Mouse (Mus musculus) lung, postnatal 14 days (tissue): ENCODE results near the gene Ypel2.

Experiments
- DNase-seq: peaks from one replicate; pipeline ENCODE4 v3.0.0; 2021

Ypel2 gene

DNA sequence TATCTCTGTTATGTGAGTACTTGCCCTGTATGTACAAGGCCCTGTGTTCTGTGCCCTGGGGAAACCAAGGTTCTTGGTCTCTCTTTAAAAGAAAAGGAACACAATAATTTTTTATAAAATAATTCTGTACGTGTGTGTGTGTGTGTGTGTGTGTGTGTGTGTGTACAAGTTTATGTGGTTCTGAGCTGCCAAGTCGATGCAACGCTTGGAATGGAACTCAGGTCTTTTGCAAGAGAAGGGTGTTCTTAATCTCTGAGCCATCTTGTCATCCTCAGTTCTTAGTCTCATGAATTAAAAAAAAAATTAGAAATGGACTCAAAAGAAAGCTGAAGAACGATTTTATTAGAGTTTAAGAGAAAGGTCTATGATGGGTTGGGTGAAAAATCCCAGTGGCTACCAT lies 64.0 kb downstream of the Ypel2 start:
- no peak for DNase-seq

DNA sequence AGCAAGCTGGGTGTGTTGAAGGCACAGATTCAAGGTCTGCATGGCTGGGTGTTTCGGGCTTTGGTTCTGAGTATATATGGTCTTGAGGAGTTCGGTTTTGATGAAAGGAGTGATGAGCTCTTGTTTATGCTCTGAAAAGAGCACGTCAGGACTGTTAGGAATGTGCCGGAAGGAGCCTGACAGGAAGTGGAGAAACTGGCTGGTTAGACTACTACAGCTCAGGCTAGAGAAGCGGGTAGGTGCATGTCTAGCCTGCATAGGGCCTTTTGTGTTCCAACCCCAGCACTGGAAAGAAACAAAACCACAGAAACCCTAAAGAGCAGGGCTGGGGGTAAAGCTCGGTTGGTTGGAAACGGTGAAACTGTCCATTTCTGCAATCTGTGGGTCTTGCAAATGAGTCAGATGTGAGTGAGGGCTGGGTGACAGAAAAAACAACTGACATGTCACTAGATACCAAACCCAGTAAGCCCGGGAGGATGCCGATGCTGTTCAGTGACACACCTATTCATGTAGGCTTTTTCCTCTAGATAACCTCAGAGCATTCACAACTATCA lies 68.3 kb downstream of the Ypel2 start:
- no peak for DNase-seq

DNA sequence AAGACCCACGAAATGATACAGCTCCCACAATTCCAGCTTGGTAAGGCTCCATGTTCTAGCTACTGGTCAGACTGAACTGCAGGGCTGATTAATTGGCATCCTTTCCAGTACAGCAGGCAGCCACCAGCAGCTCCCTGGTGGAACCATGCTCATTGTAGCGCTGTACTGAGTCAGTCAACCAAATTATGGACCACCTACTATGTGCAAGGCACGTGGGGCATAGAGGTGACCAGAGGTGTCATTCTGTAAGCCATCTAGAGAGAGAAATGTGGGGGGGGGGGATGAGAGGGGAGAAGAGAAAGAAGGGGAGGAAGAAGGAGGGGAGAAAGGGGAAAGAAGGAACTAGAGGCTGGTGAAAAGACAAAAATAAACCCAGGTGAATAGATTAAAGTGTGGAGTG lies 68.9 kb downstream of the Ypel2 start:
- no peak for DNase-seq

DNA sequence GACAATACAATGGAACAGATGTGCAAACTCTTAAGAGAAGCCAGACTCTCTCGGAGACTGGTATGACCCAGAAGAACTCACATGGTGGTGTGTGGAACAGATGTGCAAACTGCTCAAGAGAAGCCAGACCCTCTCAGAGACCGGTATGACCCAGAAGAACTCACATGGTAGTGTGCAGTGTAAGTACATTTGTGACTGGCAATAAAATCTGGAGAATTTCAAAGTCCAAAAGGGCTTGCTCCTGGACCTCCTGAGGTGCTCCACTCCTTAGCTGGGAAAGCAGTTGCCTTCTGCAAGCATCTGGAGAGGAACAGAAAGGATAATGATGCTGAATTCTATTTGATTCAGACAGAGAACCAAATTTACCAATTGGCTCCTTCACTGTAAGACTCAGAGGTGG lies 69.9 kb downstream of the Ypel2 start:
- no peak for DNase-seq

DNA sequence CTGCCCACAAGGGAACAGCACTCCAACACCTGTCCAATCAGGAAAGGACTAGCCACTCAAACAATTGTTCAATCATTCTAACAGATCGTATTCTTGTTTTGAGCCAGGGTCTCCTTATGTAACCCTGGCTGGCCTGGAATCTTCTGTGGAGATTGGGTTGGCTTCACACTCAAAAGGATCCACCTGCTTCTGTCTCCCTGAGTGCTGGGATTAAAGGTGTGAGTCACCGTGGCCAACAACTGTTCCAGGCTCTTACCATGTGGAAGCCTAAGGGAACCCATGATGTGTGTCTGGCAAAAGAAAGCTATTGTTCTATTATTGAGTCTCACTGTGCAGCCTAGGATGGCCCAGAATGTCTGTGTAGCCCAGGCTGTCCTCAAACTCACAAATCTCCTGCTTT lies 71.5 kb downstream of the Ypel2 start:
- no peak for DNase-seq

DNA sequence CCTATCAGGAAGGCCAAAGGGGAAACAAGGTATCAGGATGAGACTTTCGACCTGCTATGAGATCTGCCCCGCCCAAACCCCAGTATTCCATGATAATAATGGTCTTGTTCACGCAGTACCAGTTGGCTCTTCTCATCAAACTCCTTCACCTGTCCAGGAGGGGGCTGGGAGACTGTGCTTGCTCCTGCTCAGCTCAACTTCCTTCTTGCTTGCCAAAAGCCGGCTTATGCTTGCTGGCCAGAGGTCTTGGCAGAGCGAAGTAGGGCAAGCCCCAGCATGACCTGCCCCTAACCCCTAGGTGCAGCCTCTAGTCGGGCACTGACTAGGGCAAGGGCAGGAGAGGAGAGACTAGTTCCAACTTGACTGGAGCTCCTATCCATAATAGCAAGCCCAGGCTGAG lies 72.2 kb downstream of the Ypel2 start:
- DNase-seq = no peak

DNA sequence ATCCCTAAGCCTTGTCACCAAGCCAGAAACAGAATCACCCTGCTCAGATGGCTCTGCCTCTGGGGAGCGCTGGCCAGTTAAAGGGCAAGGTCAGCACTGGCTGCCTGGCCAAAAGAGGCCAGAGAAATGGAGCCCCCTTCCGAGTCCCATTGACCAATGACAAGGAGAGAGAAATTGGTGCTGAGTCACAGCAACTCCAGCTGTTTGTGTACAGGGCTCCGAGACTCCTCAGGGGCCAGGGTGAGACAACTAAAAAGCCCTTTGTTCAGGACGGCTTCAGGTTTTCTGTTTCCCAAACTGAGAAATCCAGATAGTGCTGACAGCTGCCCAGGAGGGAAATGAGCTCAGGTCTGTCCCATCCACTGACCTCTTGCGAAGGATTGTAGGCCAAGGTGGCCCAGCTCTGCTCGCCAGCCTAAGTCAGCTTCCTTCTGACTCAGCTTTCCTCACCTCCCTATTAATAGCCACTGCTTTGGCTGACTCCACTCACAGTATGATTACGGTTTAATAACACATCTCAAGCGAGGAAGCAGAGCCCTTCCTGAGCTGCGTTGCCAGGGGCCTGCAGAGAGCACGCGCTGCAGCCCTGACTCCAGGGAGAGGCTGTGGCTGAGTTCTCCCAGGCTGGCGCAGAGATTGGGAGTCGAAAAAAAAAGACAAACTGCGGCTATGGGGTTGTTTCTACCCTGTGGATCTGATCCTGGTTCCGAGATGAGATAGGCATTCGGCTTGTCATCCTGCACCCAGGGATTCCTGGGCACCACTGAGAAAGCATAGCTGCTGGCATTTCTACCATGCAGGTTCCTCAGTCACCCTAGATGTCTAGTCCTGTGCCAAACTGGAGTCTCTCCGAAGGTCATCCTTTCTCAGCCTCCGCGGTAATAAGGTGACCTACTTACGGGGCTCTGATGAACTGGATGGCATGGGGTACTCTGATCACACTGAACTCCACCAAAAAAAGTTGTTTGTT lies 73.1 kb downstream of the Ypel2 start:
- peak; percentile 37 for DNase-seq

DNA sequence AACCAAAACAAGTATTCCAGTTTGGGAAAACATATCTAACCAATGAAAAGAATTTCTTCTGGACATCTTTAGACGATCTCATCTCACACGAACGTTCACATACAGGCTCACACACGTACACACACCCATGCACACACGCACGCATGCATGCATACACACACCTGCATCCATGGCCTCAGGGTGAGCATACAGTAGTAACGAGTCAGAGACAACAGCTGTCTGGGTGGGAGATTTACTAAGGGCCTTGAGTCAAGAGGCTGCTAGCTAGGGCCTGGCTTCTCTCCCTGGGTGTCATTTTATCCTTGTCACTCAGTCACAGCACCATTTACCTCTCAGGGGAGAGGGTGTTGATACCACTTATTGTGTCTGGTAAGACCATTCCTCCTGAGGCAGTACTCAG lies 74.0 kb downstream of the Ypel2 start:
- no peak for DNase-seq

DNA sequence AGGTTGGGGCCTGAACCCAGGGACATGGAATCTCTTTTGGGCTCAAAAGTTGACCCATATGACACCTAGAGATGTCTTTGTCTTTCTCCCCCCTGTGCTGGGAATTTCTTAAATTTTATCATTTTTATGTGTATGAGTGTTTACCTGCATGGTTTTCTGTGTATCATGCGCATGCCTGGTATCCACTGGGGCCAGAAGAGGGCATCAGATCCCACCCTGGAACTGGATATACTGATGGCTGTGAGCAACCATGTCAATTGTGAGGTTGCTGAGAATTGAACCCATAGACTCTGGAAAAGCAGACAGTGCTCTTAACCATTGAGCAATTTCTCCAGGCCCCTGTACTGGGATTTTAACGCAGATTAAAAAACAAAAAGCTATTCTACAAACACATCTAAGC lies 76.0 kb downstream of the Ypel2 start:
- no peak for DNase-seq

DNA sequence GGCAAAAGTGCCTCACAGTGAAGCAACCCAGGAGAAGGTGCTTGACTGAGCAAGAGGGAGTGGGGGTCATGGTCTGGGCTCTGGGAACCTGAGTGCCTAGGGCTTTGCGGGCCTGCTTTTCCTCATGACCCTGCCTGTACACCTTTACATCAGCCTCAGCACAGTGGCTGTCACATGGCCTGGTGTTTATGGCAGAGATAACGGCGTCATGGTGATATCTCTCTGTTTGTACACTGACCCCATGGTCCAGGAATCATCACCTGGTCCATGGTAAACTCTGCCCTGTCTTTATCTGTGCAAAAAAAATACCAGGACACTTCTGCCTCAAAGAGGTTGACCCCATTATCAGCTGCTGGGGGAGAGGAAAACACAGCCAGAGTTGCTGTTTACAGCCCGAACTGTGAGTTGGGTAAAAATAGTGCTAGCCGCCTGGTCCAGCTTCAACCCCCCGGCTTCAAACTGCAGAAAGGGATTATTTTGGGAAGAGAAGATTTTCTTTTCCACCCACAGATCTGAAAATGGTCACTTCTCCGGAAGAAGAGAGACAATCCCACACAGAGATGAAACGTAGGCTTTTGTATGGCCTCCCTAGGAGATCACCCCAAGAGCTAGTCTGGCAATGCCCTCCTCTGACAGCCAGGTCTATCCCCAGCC lies 76.8 kb downstream of the Ypel2 start:
- no peak for DNase-seq

DNA sequence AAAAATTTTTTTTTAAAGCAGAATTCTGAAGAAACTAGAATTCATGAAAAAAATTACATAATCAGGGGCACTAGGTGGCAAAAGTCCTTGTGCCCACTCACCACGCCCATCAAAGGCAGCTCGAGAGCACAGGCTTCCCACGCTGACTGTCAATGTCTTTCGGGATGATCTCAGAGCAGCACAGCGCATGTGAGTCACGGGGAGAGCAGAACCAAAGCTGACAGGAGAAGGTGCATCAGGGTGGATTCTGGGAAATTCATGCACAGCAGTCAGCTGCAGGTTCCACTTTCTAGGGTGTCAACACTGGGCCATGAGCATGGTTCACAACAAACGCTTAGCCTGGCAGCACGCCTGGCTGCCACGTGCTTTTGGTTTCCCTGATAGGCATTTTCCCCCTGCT lies 79.2 kb downstream of the Ypel2 start:
- no peak for DNase-seq

DNA sequence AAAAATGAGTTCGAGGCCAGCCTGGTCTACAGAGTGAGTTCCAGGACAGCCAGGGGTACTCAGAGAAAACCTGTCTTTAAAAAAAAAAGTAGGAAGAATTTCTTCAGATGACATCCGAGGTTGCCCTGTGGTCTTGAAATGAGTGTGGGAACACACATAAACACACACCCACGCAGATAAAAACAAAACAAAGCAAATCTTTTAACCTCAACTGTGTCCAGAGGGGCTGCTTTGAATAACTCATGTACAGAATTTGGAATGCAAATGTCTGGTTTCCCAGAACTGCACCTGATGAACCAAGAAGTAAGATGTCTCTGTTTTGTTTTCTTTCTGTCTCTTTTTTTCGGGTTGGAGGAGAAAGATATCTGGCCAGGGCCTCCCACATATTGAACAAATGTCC lies 83.3 kb downstream of the Ypel2 start:
- DNase-seq = no peak

DNA sequence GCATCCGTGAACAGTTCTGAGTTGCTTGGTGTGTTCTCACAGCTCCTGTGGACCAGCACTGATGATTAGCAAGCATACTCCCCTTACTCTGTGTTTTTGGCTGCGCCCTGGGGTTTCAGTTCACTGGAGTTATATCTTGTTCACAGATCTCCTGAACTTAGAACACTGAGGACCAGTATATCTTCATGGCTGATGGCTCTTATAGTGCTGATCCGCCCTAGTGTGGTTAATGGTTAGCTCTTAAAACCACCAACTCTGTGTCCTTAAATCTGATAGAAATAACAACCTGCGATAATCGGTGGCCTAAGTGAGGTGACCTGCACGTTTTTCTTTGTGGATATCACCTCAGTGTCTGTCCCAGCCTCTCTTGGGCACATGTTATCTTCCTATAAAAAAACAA lies 84.5 kb downstream of the Ypel2 start:
- DNase-seq = no peak

DNA sequence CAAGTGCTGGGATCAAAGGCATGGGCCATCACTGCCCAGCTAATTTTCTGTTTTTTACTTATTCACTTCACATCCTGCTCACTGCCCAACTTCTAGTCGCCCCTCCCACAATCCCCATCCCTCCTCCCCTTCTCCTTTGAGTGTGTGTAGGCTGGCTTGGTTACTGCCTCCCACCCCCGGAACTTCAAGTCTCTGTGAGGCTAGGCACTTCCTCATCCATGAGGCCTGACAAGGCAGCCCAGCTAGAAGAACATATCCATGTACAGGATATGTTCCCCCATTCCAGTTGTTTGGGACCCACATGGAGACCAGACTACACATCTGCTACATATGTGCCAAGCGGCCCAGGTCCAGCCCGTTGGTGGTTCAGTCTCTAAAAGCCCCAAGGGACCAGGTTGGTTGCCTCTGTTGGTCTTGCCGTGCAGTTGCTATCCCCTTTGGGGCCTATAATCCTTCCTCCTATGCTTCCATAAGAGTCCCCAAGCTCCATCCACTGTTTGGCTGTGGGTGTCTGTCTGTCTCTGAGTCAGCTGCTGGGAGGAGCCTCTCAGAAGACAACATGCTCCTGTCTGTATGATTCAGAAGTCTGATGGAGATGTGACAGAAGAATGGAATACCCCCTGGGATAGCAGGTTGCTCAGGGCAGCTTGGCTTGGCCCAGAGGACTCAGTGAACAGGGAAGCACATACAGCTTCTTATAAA lies 85.5 kb downstream of the Ypel2 start:
- no peak for DNase-seq

DNA sequence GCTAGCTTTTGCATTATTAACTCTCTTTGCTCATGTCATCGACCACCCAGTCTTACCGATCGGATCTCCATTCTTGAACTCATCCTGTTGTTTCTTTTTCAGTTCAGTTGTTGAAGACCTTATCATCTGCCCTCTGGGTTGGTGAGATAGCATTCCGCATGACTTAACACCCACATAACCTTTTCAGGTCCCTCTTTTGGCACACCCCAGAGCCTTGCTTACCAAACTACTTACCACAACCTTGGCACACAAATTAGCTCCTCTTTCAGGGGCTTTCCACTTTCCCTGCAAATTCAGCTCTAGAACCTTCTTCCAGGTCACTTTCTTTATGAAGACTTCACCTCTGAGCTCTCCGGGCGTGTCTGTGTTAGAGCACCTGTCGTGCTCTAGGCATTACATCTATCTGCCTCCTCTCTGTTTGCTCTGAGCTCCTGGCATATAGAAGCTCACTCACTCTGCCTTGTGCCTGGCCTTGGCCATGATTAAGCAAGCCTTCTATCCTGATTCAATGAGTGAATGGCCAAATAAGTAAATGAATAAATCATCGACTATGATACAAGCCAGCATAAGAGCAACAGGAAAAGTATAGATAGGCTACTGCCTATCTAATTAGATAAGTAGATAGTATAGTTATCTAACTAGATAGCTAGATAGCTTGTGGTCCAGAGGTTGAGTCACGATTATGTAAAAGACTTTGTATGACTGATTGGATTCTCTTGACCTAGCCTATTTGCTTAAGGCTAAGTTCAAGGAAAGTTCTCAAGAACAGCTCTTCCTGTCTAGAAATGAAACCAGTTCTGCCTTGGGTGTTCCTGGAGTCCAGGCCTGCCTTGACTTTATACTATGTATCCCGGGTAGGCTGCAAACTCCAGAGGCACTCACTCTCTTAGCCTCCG lies 86.5 kb downstream of the Ypel2 start:
- DNase-seq = no peak

DNA sequence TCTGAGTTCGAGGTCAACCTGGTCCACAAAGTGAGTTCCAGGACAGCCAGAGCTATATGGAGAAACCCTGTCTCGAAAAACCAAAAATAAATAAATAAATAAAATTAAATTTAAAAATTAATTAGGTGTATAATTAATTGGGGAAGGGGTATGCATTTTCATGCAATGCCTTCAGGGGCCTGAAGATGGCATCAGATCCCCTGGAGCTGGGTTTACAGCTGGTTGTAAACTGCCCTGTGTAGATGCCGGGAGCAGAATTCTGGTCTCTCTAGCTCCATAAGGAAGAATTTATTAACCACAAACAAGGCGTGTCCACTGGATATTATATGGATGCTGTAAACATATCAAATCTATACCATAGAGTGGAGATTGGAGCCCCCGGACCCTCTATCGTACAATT lies 87.2 kb downstream of the Ypel2 start:
- no peak for DNase-seq

DNA sequence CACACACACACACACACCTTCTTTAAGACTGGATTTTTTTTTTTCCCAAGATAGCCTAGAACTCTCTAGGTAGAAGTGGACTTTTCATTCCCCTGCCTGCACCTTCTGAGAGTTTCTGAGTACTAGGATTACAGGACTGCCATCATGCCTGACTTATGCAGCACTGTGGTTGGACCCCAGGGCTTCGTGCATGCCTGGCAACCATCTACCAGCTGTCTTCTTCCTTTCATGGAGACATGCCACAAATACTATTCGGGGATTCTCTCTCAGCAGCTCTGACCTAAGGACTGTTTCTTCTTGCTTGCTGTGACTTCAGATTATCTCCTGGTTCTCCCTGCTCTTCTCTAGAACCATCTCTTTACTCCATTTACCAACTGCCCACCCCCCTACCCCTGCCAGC lies 88.2 kb downstream of the Ypel2 start:
- DNase-seq = no peak

DNA sequence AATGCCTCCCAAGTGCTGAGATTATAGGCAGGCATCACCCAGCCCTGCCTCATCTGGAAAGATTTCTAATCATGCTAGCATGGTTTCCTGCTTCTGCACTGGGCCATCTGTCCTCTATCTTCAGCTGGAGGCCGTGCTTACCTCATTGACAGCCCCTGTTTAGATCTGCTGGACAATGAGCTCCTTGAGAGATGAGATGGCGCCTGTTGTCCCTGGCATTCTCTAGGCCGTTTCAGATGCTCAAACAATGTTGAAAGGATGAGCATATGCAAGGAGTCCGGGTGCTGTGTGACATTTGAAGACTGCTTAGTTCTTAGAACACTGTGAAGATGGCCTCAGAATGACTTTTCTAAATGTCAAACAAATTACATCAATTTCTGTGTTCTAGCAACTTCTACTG lies 88.8 kb downstream of the Ypel2 start:
- DNase-seq = no peak

DNA sequence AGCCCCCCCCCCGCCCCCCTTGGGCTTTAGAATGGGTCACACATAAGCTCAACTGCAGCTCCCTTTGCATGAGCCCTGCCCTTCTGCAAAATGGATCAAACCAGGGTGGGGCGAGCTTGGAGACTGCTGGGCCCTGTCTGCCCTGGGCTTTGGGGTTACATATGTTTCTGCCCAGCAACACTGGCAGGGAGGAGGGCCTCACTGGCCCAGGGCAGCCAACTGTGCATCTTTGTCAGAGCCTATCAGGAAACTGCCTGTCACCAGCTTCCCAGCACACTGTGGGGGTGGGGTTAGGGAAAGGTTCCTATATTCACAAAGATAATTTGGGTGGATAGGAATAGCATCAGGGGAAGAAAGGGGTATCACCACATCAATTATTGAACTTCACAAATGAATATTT lies 95.1 kb downstream of the Ypel2 start:
- no peak for DNase-seq

DNA sequence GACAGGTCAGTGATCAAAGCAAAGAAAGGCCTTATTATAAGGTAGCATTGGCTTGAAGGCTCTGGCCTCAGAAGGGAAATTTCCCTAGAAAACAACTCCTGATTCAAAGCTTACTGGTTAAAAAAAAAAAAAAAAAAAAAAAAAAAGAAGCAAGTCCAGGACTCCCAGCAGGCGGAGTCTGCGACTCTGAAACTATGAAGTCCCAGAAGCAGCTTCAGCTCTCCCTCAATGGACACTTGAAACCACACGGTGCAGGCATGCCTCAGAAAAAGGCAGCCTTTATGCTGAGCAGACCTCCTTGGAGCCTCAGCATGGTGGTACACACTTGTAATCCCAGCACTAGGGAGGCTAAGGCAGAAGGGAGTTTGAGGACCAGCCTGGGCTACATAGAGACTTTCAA lies 97.9 kb downstream of the Ypel2 start:
- no peak for DNase-seq

DNA sequence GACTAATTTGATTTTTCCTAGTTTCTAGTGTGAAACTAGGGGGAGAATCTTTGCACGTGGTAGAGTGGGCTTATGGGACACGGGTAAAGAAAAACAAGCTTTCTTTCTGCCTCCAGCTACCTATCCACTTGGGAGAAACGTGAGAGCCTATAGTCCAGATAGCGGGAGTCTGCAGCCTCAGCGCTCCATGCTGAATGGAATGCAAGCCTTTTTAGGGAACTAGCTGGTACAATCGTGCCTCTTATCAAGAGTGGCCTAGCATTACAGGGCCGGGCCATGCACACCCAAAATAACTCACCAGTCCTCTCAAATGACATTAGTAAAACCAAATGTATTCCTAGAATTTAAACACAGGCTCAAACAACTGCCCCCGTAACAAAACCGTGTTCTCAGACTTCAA lies 98.4 kb downstream of the Ypel2 start:
- DNase-seq = no peak

DNA sequence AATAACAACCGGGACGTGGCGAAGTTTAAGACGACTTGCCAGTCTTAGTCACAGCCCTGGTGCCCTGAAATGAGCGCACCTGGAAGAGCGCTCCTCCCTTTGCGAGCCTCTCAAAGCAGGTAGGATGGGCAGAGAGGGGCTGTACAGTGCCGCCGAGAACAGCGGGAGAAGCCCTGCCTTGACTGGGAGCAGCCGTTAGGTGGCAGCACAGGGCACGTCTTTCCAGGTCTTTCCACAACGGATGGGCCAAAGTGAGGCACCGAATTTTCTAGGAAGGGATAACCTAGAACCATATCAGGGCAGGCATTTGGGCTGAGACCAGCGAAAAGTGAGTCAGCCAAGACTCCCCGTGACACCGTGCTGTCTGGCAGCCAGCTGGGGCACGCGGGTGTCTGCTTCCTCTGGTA lies 99.3 kb downstream of the Ypel2 start:
- DNase-seq = peak; percentile 87
